Mouse (Mus musculus): ENCODE data around the gene Rxylt1.

The Rxylt1 gene

GRCm38 (mm10) chr10:122096980-122097844, at the start of gene Rxylt1:
TSS of gene Rxylt1 (minus strand) at chr10:122097371.
- DNase-seq, result peak; percentile 99

GRCm38 (mm10) chr10:122121290-122121970, 24.3 kb upstream of the Rxylt1 start:
- no peak for DNase-seq

GRCm38 (mm10) chr10:122120500-122121289, 23.5 kb upstream of the Rxylt1 start:
- DNase-seq, result no peak

DNA sequence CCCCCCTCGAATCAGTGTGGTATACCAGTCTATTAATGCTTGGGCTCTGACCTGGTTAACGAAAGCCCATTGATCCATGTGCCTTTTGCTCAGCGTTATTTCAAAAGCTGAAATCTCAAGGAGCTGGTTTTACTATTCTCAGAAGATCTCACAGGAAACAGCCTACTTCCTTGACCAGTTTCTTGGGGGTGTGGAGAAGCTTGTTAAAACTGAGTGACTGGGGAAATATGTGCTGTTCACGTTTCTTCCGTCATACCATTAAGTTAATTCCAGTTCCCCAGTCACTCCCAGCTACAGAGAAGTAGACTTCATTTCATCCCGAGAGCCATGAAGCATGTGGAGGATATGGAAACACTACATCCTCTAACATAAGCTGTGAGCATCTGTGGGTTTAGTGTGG, 22.3 kb upstream of the Rxylt1 start:
- DNase-seq, result no peak

DNA sequence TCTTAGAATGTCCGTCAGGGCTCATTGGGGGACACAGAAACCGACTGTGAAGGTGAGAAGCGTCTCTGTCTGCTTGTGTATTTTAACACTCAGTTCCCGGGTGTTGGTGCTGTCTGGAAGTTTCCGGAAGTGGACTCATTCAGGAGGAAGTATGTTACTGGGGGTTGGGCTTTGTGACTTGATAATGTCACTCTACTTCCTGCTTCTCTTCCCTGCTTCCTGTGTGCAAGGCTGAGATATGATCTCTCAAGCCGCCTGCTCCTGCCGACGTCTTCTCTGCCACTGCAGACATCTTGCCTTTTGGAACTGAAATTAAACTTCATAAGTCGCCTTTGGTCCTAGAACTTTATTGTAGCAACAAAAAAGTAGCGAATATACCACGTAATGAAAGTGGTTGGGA, 19.5 kb upstream of the Rxylt1 start:
- DNase-seq, result no peak

DNA sequence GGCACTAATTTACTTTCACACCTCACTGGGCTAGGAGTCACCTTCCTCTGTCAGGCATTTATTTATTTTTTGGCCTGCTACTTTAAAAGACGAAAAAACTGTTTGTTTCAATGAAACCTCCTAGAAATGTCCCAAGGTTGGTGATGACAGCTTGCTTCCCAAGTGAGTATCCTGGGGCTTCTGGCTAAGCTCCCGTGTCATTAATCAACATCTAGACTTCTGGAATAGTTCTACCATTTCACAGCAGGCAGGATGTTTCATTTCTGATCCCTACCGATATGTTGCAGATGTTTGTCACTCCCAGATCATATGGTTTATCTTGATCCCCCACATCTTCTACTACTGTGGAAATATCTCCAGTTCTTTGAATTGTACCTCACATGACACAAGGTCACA, 9.5 kb upstream of the Rxylt1 start:
- peak; percentile 4 for DNase-seq

DNA sequence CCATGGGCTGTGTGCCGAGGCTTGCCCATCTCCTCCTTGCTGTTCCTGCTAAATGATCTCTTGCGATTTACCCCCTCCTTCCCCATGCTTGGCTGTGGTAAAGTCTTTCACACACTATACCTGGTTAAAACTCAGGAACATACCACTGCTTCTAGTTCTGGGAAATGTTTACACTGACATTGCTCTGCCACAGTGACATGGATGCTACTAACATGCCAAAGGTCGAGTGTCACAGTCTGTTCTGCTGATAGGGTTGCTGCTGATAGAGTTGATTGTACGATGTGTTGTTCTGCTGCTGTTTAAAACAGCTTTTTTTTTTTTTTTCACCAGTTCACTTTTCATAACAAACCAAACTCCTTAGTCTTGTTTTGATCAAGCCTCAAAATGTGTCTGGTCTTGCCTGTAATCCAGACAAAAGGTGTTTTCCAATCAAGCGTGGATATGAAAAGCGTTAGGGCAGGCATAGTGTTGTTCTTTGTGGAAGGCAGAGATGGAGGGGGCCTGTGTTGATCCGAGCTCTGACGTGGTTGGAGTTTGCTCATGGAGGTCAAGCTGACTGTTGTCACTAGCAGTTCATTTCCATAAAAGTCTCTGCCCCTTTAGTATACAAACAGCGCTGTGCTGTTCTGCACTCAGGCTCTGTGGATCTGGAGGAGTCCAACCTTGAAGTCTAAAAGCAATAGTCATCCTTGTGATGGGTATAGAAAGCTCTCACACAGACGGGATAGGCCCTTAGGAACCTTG, 8.9 kb upstream of the Rxylt1 start:
- DNase-seq, result peak; percentile 64

GRCm38 (mm10) chr10:122105407-122105806, 8.2 kb upstream of the Rxylt1 start:
- peak; percentile 68 for DNase-seq

GRCm38 (mm10) chr10:122102675-122103074, 5.5 kb upstream of the Rxylt1 start:
- peak; percentile 5 for DNase-seq

GRCm38 (mm10) chr10:122096462-122096979, 650 bp downstream of the Rxylt1 start:
- no peak for DNase-seq

- DNase-seq, result no peak
These were observed 6.7 kb downstream of the Rxylt1 start for GRCm38 (mm10) chr10:122090472-122090871.

DNA sequence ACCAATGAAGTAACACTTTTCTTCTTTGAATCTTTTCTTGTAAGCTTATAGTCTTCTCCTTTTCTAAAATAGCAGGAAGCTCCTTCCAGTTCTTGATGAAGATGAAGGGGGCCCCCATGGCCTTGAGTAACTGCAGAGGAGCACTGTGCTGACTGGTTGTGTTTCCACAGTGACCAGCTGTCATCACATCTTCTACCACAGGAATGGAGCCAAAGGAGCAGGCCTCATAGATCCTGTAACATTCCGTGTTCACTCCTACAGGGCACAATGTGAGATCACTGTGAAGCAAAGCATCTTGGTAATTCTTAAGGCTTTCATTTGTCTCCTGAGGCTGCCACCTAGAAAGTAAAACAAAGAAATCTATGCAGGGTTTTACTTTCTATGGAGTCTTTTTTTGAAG, 15.8 kb downstream of the Rxylt1 start:
- DNase-seq, result no peak

DNA sequence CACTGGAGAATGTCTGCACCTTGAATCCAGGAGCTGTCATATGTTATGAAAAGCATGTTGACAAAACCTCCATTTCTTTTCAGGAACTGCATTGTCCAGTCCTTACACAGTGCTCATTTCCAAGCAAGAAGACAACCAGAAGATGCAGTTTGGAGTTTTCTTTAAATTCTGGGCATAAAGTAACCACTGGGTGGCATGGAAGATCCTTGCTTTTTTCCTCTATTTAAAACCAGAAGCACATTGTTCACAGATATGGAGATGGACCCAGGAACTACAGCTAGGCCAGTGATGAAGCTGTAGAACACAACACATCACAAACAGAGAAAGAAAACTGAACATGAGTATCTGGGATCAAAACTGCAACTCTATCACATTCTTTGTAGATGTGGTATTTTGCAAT, 28.0 kb downstream of the Rxylt1 start:
- DNase-seq, result no peak

- no peak for DNase-seq
These were observed 41.3 kb downstream of the Rxylt1 start for GRCm38 (mm10) chr10:122055826-122056225.

GRCm38 (mm10) chr10:122054535-122054934, 42.6 kb downstream of the Rxylt1 start:
- DNase-seq, result peak; percentile 59

GRCm38 (mm10) chr10:122051831-122052230, 45.3 kb downstream of the Rxylt1 start:
- DNase-seq, result peak; percentile 88

DNA sequence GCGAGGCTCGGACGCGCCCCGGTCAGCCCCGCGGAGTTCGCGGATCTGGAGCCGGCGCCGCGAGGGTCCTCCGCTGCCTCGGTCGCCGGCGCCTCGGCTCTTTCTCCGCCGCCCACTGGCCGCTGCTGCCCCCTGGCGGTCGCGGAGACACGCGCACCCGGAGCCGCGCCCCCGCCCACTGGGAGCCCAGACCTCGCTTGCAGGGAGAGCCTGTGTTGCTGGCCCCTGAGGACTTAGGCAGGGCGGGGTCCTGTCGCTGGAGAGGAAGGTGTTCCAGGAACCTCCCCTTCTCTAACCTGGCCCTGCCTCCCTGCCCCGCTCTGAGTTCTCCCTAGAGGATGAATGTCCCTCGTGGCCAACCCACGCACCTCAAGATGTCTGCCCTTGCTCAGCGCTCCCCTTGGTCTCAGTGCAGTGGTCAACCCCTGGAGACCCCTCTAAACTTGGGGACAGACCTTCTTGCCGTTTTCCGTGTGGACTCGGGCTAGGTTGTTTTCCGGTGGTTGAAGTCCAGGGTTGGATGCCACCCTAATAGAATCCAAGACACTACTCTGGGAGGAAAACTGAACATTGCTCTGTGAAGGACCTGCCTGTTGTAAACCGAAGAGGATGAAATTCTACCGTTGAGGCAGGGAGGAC, 49.3 kb downstream of the Rxylt1 start:
- peak; percentile 93 for DNase-seq

GRCm38 (mm10) chr10:122046904-122047726, 50.1 kb downstream of the Rxylt1 start, which contains the start of gene Srgap1:
TSS of gene Srgap1 (minus strand) at chr10:122047315.
- DNase-seq, result peak; percentile 75

GRCm38 (mm10) chr10:122046511-122046903, 50.7 kb downstream of the Rxylt1 start:
- DNase-seq, result no peak

DNA sequence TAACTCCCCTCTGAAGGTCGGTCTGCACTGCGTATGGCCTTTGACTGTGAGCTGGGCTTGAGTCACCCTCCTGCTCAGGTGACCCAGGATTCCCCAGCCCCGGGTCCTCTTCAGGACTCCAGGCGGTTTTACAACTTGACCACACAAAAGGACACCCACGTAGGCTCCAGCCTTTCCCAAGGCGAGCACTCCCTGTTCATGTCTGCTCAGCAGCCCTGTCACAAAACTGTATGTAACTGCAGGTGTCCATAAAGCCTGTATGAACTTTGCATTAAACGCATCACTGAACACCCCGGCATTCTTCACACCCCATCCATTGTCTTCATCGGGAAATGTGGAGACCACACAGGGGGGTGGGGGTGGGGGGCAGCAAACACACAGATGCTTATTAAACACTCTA, 51.2 kb downstream of the Rxylt1 start:
- DNase-seq, result no peak

GRCm38 (mm10) chr10:122044926-122045325, 52.2 kb downstream of the Rxylt1 start:
- DNase-seq, result no peak
